Mouse (Mus musculus) embryonic facial prominence, embryonic 13.5 days (tissue): ENCODE measurements around the gene Tfam. TPM values are rescaled to one million over a fixed set of nuclear protein-coding genes. Genes with fewer than 3 reads are reported as not detected.

Experiments used
- ATAC-seq: fragments of 200-750 bp; cut with Nextera tagmentation; 2 replicates; pipeline ENCODE4 v1.8.0; 2017; ENCODE audit warnings: low read depth; ENCODE audit not compliant: insufficient number of reproducible peaks, insufficient read depth, low FRiP score, low TSS enrichment
- H3K27ac ChIP-seq: fragments of 300-500 bp; sonication (generic); 2 replicates; pipeline ENCODE4 v1.5.1; 2015; ENCODE audit warnings: moderate library complexity, mild to moderate bottlenecking, inconsistent platforms
- H3K27me3 ChIP-seq: fragments of 300-500 bp; sonication (generic); 2 replicates; pipeline ENCODE4 v1.6.1; 2015; ENCODE audit warnings: mild to moderate bottlenecking, inconsistent platforms
- H3K36me3 ChIP-seq: fragments of 300-500 bp; sonication (generic); 2 replicates; pipeline ENCODE4 v1.6.1; 2015; ENCODE audit warnings: mild to moderate bottlenecking, inconsistent platforms
- H3K4me1 ChIP-seq: fragments of 300-500 bp; sonication (generic); 2 replicates; pipeline ENCODE4 v1.6.1; 2015; ENCODE audit warnings: inconsistent platforms
- H3K4me2 ChIP-seq: fragments of 300-500 bp; sonication (generic); 2 replicates; pipeline ENCODE4 v1.6.1; 2015; ENCODE audit warnings: moderate library complexity, mild to moderate bottlenecking, inconsistent platforms
- H3K4me3 ChIP-seq: fragments of 300-500 bp; sonication (generic); 2 replicates; pipeline ENCODE4 v1.5.1; 2015; ENCODE audit warnings: mild to moderate bottlenecking, inconsistent platforms
- H3K9ac ChIP-seq: fragments of 300-500 bp; sonication (generic); 2 replicates; pipeline ENCODE4 v1.6.1; 2015; ENCODE audit warnings: mild to moderate bottlenecking, inconsistent platforms
- H3K9me3 ChIP-seq: fragments of 300-500 bp; sonication (generic); 2 replicates; pipeline ENCODE4 v1.6.1; 2016; ENCODE audit warnings: inconsistent platforms
- WGBS: fragments of 180-500 bp; shearing (Covaris S2); methylation state at CpG from one replicate; pipeline ENCODE4 v1.1.7; 2015; ENCODE audit warnings: mixed read lengths; 5-methylcytosine and 5-hydroxymethylcytosine counted together
- polyA plus RNA-seq: library from polyadenylated mRNA; unstranded; fragments of >200 nt; fragmentation: Nextera tagmentation; extraction: Ambion mirVana; gene quantifications from 2 replicates; pipeline ENCODE4 v1.2.1, GENCODE M21; 2015

Tfam gene
- polyA plus RNA-seq, 1 experiment from 2014 or later, result 80.5 TPM

- H3K36me3 ChIP-seq, result peaks cover 43% of the 10 kb centered on the region
- H3K9ac ChIP-seq, result no peak overlapping the region
- H3K4me2 ChIP-seq, result no peak overlapping the region
- no peak overlapping the region for H3K27ac ChIP-seq
- H3K9me3 ChIP-seq, result peaks cover 3% of the 10 kb centered on the region; the same call in 1 of the 2 replicates
- no peak overlapping the region for H3K4me3 ChIP-seq
- H3K27me3 ChIP-seq, result no peaks in the 10 kb centered on the region
- H3K4me1 ChIP-seq, result peaks cover under 1% of the 10 kb centered on the region; the same call in 1 of the 2 replicates
- ATAC-seq, result no peak
- 88% methylated on average over 5 of the region's 5 CpGs for WGBS
Observed at GRCm38 (mm10) chr10:71223101-71223500, 15.0 kb downstream of the Tfam start.

GRCm38 (mm10) chr10:71222639-71223038 is 15.4 kb downstream of the Tfam start:
- H3K4me2 ChIP-seq, result no peak overlapping the region
- H3K9ac ChIP-seq, result no peak overlapping the region
- peaks cover 5% of the 10 kb centered on the region; the same call in 1 of the 2 replicates for H3K4me1 ChIP-seq
- ATAC-seq, result no peak
- peaks cover 3% of the 10 kb centered on the region; the same call in 1 of the 2 replicates for H3K9me3 ChIP-seq
- H3K4me3 ChIP-seq, result no peak overlapping the region
- H3K27ac ChIP-seq, result no peak overlapping the region
- 75% methylated on average over 2 of the region's 2 CpGs for WGBS
- no peaks in the 10 kb centered on the region for H3K27me3 ChIP-seq
- H3K36me3 ChIP-seq, result peaks cover 40% of the 10 kb centered on the region

- Histone ChIP-seq H3K4me1 (peaks cover 5% of the 10 kb centered on the region; the same call in 1 of the 2 replicates), H3K9ac (no peak overlapping the region), H3K4me2 (peak overlapping the region; percentile 40), H3K9me3 (peaks cover 3% of the 10 kb centered on the region; the same call in 1 of the 2 replicates), H3K27me3 (peaks cover 4% of the 10 kb centered on the region; the same call in 1 of the 2 replicates), H3K36me3 (peaks cover 13% of the 10 kb centered on the region), H3K4me3 (no peak overlapping the region), H3K27ac (no peak overlapping the region)
- 0 out of 2 replicates have a peak, but pooled peaks have one; percentile 39 for ATAC-seq
- 10% methylated on average over 8 of the region's 8 CpGs for WGBS
Observed at GRCm38 (mm10) chr10:71218228-71218892, 19.7 kb downstream of the Tfam start.

- ATAC-seq, result no peak
- H3K4me1 ChIP-seq, result peaks cover 5% of the 10 kb centered on the region; the same call in 1 of the 2 replicates
- H3K9me3 ChIP-seq, result no peaks in the 10 kb centered on the region
- WGBS, result 77% methylated on average over 9 of the region's 9 CpGs
- peaks cover 4% of the 10 kb centered on the region; the same call in 1 of the 2 replicates for H3K27me3 ChIP-seq
- no peak overlapping the region for H3K4me3 ChIP-seq
- H3K27ac ChIP-seq, result no peak overlapping the region
- no peak overlapping the region for H3K9ac ChIP-seq
- H3K4me2 ChIP-seq, result no peak overlapping the region
- no peaks in the 10 kb centered on the region for H3K36me3 ChIP-seq
Observed at GRCm38 (mm10) chr10:71215996-71216395, 22.1 kb downstream of the Tfam start.

- Histone ChIP-seq H3K9me3 (no peaks in the 10 kb centered on the region), H3K4me3 (no peak overlapping the region), H3K9ac (no peak overlapping the region), H3K27ac (no peak overlapping the region), H3K36me3 (no peaks in the 10 kb centered on the region), H3K27me3 (no peaks in the 10 kb centered on the region), H3K4me1 (no peaks in the 10 kb centered on the region), H3K4me2 (no peak overlapping the region)
- 91% methylated on average over 2 of the region's 2 CpGs for WGBS
- no peak for ATAC-seq
Observed at GRCm38 (mm10) chr10:71201512-71201911, 36.6 kb downstream of the Tfam start.

- ATAC-seq, result no peak
- H3K4me3 ChIP-seq, result no peak overlapping the region
- H3K4me1 ChIP-seq, result no peaks in the 10 kb centered on the region
- no peaks in the 10 kb centered on the region for H3K36me3 ChIP-seq
- no peak overlapping the region for H3K9ac ChIP-seq
- no peaks in the 10 kb centered on the region for H3K9me3 ChIP-seq
- H3K4me2 ChIP-seq, result no peak overlapping the region
- H3K27ac ChIP-seq, result no peak overlapping the region
- 69% methylated on average over 5 of the region's 5 CpGs for WGBS
- no peaks in the 10 kb centered on the region for H3K27me3 ChIP-seq
Observed at GRCm38 (mm10) chr10:71200964-71201363, 37.1 kb downstream of the Tfam start.

- WGBS, result 87% methylated on average over 8 of the region's 8 CpGs
- Histone ChIP-seq H3K4me1 (peaks cover 13% of the 10 kb centered on the region; the same call in 1 of the 2 replicates), H3K36me3 (no peaks in the 10 kb centered on the region), H3K9me3 (no peaks in the 10 kb centered on the region), H3K9ac (no peak overlapping the region), H3K4me3 (no peak overlapping the region), H3K27ac (no peak overlapping the region), H3K4me2 (no peak overlapping the region), H3K27me3 (no peaks in the 10 kb centered on the region)
- ATAC-seq, result no peak
Observed at GRCm38 (mm10) chr10:71198676-71199075, 39.4 kb downstream of the Tfam start.

- no peaks in the 10 kb centered on the region for H3K27me3 ChIP-seq
- no peaks in the 10 kb centered on the region for H3K36me3 ChIP-seq
- H3K4me3 ChIP-seq, result no peak overlapping the region
- H3K4me2 ChIP-seq, result no peak overlapping the region
- H3K27ac ChIP-seq, result no peak overlapping the region
- WGBS, result 77% methylated on average over 14 of the region's 14 CpGs
- peaks cover 13% of the 10 kb centered on the region; the same call in 1 of the 2 replicates for H3K4me1 ChIP-seq
- no peak for ATAC-seq
- H3K9ac ChIP-seq, result no peak overlapping the region
- H3K9me3 ChIP-seq, result no peaks in the 10 kb centered on the region
Observed at GRCm38 (mm10) chr10:71197036-71197785, 40.9 kb downstream of the Tfam start.

GRCm38 (mm10) chr10:71195501-71195900 is 42.6 kb downstream of the Tfam start:
- Histone ChIP-seq H3K27me3 (no peaks in the 10 kb centered on the region), H3K4me2 (peak overlapping the region; percentile 28; the same call in 1 of the 2 replicates), H3K9ac (no peak overlapping the region), H3K36me3 (no peaks in the 10 kb centered on the region), H3K27ac (no peak overlapping the region), H3K4me3 (no peak overlapping the region), H3K4me1 (peaks cover 13% of the 10 kb centered on the region; the same call in 1 of the 2 replicates), H3K9me3 (no peaks in the 10 kb centered on the region)
- no peak for ATAC-seq
- 48% methylated on average over 9 of the region's 9 CpGs for WGBS

- Histone ChIP-seq H3K9me3 (no peaks in the 10 kb centered on the region), H3K9ac (no peak overlapping the region), H3K36me3 (no peaks in the 10 kb centered on the region), H3K4me3 (no peak overlapping the region), H3K27ac (no peak overlapping the region), H3K4me1 (peaks cover 13% of the 10 kb centered on the region; the same call in 1 of the 2 replicates), H3K4me2 (no peak overlapping the region), H3K27me3 (no peaks in the 10 kb centered on the region)
- 67% methylated on average over 7 of the region's 7 CpGs for WGBS
- ATAC-seq, result no peak
Observed at GRCm38 (mm10) chr10:71194713-71195112, 43.4 kb downstream of the Tfam start.

GRCm38 (mm10) chr10:71193319-71193718 is 44.8 kb downstream of the Tfam start:
- Histone ChIP-seq H3K4me1 (peaks cover 13% of the 10 kb centered on the region; the same call in 1 of the 2 replicates), H3K36me3 (no peaks in the 10 kb centered on the region), H3K4me3 (no peak overlapping the region), H3K4me2 (no peak overlapping the region), H3K9ac (no peak overlapping the region), H3K27ac (no peak overlapping the region), H3K9me3 (no peaks in the 10 kb centered on the region), H3K27me3 (no peaks in the 10 kb centered on the region)
- 64% methylated on average over 7 of the region's 7 CpGs for WGBS
- no peak for ATAC-seq
